ENCODE assay signal across 8 mouse cellular contexts in genomic region chr5:132229644-132230357, GRCm38 (mm10).
A peak's percentile ranks its signal among the peaks of the same experiment; 100 is the strongest.
DNase-seq lines count a peak whose midpoint lies in the region; ATAC-seq and TF ChIP-seq lines count a peak whose summit lies in the region.

No protein-coding gene starts in this region.

- TF ChIP-seq CTCF in gastrocnemius, adult 2 months (IDR thresholded peaks at IDR 0.05): no peak

- H3K27ac ChIP-seq in gastrocnemius, adult 2 months: no peak overlapping the region
- no peak overlapping the region for H3K27ac ChIP-seq in hindbrain, embryonic 15.5 days (replicated peaks)

- peaks cover 30% of the 10 kb centered on the region for H3K4me1 ChIP-seq in hindbrain, embryonic 15.5 days (replicated peaks)

- DNase-seq in adrenal gland, adult (ENCODE audit: inconsistent age in 2 of 2, low spot score in 1 of 2): peak; percentile 57 to 73
- DNase-seq in cerebellum, postnatal 4 days (ENCODE audit: low spot score in 2 of 2): peak; percentile 32 to 49
- DNase-seq in gastrocnemius, adult 2 months: peak; percentile 51
- peak; percentile 72 to 73 for DNase-seq in layer of hippocampus, postnatal 36 days
- peak; percentile 51 to 56 for DNase-seq in right cerebral cortex, postnatal 36 days (ENCODE audit: low spot score in 2 of 2)
- DNase-seq in spleen, postnatal 36 days (ENCODE audit: low spot score in 2 of 2): no peak

- 19% methylated on average over 8 of the region's 8 CpGs for WGBS in hindbrain, embryonic 15.5 days

- peak overlapping the region; percentile 26 for H3K4me2 ChIP-seq in hindbrain, embryonic 15.5 days

- H3K36me3 ChIP-seq in hindbrain, embryonic 15.5 days: no peaks in the 10 kb centered on the region

- ATAC-seq in hindbrain, embryonic 15.5 days (ENCODE audit: low FRiP score, low read depth): peak; percentile 87
- ATAC-seq in megakaryocyte progenitor cell, adult 5-6 weeks (replicated peaks; ENCODE audit: poor library complexity): peak; percentile 45

- H3K4me3 ChIP-seq in gastrocnemius, adult 2 months: no peak overlapping the region
- no peak overlapping the region for H3K4me3 ChIP-seq in hindbrain, embryonic 15.5 days

- no peaks in the 10 kb centered on the region for H3K27me3 ChIP-seq in hindbrain, embryonic 15.5 days

- intact Hi-C loops in gastrocnemius, adult 2 months (cut with DNase I): no loop called here

- H3K9me3 ChIP-seq in hindbrain, embryonic 15.5 days: no peaks in the 10 kb centered on the region

- no peak overlapping the region for H3K9ac ChIP-seq in hindbrain, embryonic 15.5 days

Comparison
In these comparisons a context has a peak if more than half of its experiments do, and no peak if none do; other contexts are left out.
1. DNase-seq: peak in adrenal gland, adult (2 of 2), cerebellum, postnatal 4 days (2 of 2), gastrocnemius, adult 2 months (single experiment), layer of hippocampus, postnatal 36 days (2 of 2) and right cerebral cortex, postnatal 36 days (2 of 2); none in spleen, postnatal 36 days (0 of 2).